Mouse (Mus musculus) hindbrain, postnatal 0 days (tissue): ENCODE data around the gene Tmem221. TPM values are rescaled to one million over a fixed set of nuclear protein-coding genes. Genes with fewer than 3 reads are reported as not detected.

ENCODE experiments used
- ATAC-seq: fragments of 200-750 bp; cut with Nextera tagmentation; 2 replicates; pipeline ENCODE4 v1.8.0; 2017; ENCODE audit warnings: mild to moderate bottlenecking, moderate TSS enrichment, moderate library complexity
- DNase-seq: peaks from one replicate; pipeline ENCODE4 v3.0.0-alpha.2; 2015; ENCODE audit warnings: low spot score
- H3K27ac ChIP-seq: fragments of 300-500 bp; sonication (generic); 2 replicates; pipeline ENCODE4 v1.5.1; 2014; ENCODE audit warnings: mild to moderate bottlenecking
- H3K27me3 ChIP-seq: fragments of 300-500 bp; sonication (generic); 2 replicates; pipeline ENCODE4 v1.6.1; 2014; ENCODE audit warnings: low read length, mixed read lengths; ENCODE audit not compliant: insufficient read depth
- H3K36me3 ChIP-seq: fragments of 300-500 bp; sonication (generic); 2 replicates; pipeline ENCODE4 v1.6.1; 2014; ENCODE audit warnings: low read length, mixed read lengths; ENCODE audit not compliant: insufficient read depth
- H3K4me1 ChIP-seq: fragments of 300-500 bp; sonication (generic); 2 replicates; pipeline ENCODE4 v1.6.1; 2014; ENCODE audit warnings: antibody characterized with exemption, low read length, mixed read lengths; ENCODE audit not compliant: insufficient read depth
- H3K4me2 ChIP-seq: fragments of 300-500 bp; sonication (generic); 2 replicates; pipeline ENCODE4 v1.6.1; 2014; ENCODE audit warnings: low read depth, mild to moderate bottlenecking, low read length, moderate library complexity, mixed read lengths
- H3K4me3 ChIP-seq: fragments of 300-500 bp; sonication (generic); 2 replicates; pipeline ENCODE4 v1.5.1; 2014; ENCODE audit warnings: low read length
- H3K9ac ChIP-seq: fragments of 300-500 bp; sonication (generic); replicated peaks from 2 replicates; pipeline ENCODE4 v1.6.1; 2014; ENCODE audit warnings: mild to moderate bottlenecking, low read length, moderate library complexity, mixed read lengths
- H3K9me3 ChIP-seq: fragments of 300-500 bp; sonication (generic); 2 replicates; pipeline ENCODE4 v1.6.1; 2016; ENCODE audit warnings: low read length, mixed read lengths
- CTCF ChIP-seq: IDR thresholded peaks from 2 replicates; pipeline ENCODE4 v1.5.1; 2016; ENCODE audit warnings: antibody characterized with exemption, control low read depth, low read depth
- WGBS: fragments of 180-500 bp; shearing (Covaris S2); extraction: QIAGEN DNeasy Blood & Tissue Kit; methylation state at CpG from one replicate; pipeline ENCODE4 v1.1.7; 2014; 5-methylcytosine and 5-hydroxymethylcytosine counted together
- polyA plus RNA-seq: library from polyadenylated mRNA; unstranded; fragments of >200 nt; fragmentation: Nextera tagmentation; extraction: Ambion mirVana; gene quantifications from 2 replicates; pipeline ENCODE4 v1.2.1, GENCODE M21; 2015
- total RNA-seq: library from RNA; depleted of rRNA; stranded (reverse); fragments of >200 nt; gene quantifications from 2 replicates; pipeline ENCODE4 v1.2.3, GENCODE M21; 2014; rRNA removed

Gene Tmem221
- 1.3 TPM in 1 of 2 replicates, not detected in the other for total RNA-seq
- 0.18 and 0.29 TPM in 2 replicates for polyA plus RNA-seq

DNA sequence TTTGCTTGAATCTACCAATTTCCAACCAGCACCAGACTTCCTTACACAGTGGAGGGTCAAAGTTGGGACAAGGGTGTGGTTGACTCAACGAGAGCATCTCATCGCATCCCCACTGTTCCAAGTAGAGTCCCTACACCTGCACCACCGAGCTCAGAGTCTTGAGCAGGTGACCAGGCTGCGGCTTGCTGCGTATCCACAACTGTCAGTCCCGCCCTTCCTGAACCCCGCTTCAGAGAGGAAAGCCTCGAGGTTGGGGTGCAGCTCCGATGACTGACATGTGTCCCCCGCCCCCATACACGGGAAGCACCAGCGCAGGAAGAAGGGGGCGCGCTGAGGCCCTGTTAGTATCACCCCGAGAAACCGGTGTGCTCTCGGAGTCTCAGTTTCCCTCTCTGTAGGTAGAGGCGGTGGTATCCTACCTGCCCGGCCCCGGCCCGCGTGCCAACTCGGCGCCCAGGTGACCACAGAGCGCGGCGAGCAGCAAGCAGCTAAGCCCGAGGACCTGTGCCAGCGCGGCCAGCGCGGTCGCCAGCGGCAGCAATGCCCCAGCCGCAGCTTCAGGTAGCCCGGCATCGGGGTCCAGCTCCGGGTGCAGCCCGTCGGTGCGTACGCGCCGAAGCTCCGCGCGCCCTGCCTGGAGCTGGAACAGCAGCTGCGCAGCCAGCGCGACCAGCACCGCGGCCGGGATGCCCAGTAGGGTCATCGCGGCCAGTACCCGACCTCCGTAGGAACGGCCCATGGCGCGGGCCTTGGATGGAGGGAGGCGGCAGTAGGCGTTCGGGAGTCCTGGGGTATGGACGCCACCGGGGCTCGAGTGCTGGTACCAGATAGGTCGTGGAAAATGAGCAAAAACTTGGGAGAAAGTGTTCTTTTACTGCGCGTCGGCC, at the start of gene Tmem221:
Tmem221 (minus strand) TSS at position 801 of the 887 bp plus-strand sequence.
- H3K9ac ChIP-seq = no peak within 1 kb of the TSS
- 5% methylated on average over 70 of the region's 70 CpGs for WGBS
- peak within 1 kb of the TSS; percentile 18 for H3K4me3 ChIP-seq
- no peak within 1 kb of the TSS for H3K27ac ChIP-seq
- H3K4me1 ChIP-seq = 0 out of 2 replicates have a peak, but pooled peaks cover 2% of the 10 kb centered on the region
- no peaks in the 10 kb centered on the region for H3K36me3 ChIP-seq
- H3K9me3 ChIP-seq = no peaks in the 10 kb centered on the region
- peak within 1 kb of the TSS; percentile 49 for H3K4me2 ChIP-seq
- TF ChIP-seq CTCF = no peak
- ATAC-seq (no peak), DNase-seq (no peak)
- H3K27me3 ChIP-seq = peaks cover 61% of the 10 kb centered on the region

- ATAC-seq (no peak), DNase-seq (no peak)
- H3K9ac ChIP-seq = no peak overlapping the region
- no peaks in the 10 kb centered on the region for H3K9me3 ChIP-seq
- H3K4me1 ChIP-seq = no peaks in the 10 kb centered on the region
- H3K36me3 ChIP-seq = no peaks in the 10 kb centered on the region
- 62% methylated on average over 7 of the region's 7 CpGs for WGBS
- H3K4me2 ChIP-seq = no peak overlapping the region
- H3K27me3 ChIP-seq = peaks cover 22% of the 10 kb centered on the region
- H3K27ac ChIP-seq = no peak overlapping the region
- H3K4me3 ChIP-seq = no peak overlapping the region
- TF ChIP-seq CTCF = no peak
These were observed 45.4 kb upstream of the Tmem221 start for GRCm38 (mm10) chr8:71604021-71604420.

- Histone ChIP-seq H3K9ac (0 out of 2 replicates have a peak overlapping the region, but pooled peaks have one; percentile 35), H3K4me3 (peak overlapping the region; percentile 27), H3K36me3 (no peaks in the 10 kb centered on the region), H3K4me1 (no peaks in the 10 kb centered on the region), H3K4me2 (peak overlapping the region; percentile 45), H3K27me3 (peaks cover 22% of the 10 kb centered on the region), H3K9me3 (no peaks in the 10 kb centered on the region), H3K27ac (peak overlapping the region; percentile 57; the same call in 1 of the 2 replicates)
- ATAC-seq = peak; percentile 77
- WGBS = 3% methylated on average over 32 of the region's 32 CpGs
- DNase-seq = peak; percentile 63
- no peak for TF ChIP-seq CTCF
These were observed 44.1 kb upstream of the Tmem221 start for GRCm38 (mm10) chr8:71602666-71603334.

DNA sequence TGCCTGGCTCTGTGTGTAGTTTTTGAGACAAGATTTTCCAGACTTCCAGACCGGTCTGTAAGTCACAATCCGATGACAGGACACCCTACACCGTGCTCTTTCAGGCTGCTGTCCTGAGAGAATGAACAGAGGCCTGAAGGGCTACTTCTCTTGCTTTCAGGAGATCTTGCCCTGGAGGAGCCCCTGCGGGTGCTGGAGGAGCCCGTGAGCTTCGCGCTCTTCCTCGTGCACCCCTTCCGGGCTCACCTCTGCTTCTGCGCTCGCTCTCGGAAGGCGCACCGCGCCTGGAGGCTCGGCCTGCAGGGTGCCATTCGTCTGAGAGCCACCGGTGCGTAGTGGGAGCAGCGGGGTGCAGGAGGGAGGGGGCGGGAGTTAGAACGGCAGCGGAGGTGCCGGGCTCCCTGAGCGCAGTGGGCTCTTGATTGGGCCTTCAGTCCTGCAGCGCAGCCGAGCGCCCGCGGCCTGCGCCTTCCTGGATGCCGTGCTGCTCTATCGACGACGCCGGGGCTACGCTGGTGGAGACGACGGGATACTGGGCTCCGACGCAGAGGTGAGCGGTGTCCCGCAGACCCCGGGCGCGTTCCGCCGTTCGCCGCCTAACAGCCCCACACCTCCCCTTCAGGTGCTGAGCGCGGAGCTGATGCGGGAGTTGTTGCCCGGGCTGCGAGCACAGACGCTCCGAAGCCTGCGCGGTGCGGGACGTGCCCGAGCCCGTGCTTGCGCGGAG, 43.4 kb upstream of the Tmem221 start:
- Histone ChIP-seq H3K9ac (0 out of 2 replicates have a peak overlapping the region, but pooled peaks have one; percentile 35), H3K4me1 (no peaks in the 10 kb centered on the region), H3K4me3 (peak overlapping the region; percentile 27), H3K36me3 (no peaks in the 10 kb centered on the region), H3K27ac (peak overlapping the region; percentile 57; the same call in 1 of the 2 replicates), H3K27me3 (peaks cover 22% of the 10 kb centered on the region), H3K9me3 (no peaks in the 10 kb centered on the region), H3K4me2 (peak overlapping the region; percentile 45)
- TF ChIP-seq CTCF = no peak
- ATAC-seq (peak; percentile 15), DNase-seq (no peak)
- 5% methylated on average over 59 of the region's 65 CpGs for WGBS

- H3K9me3 ChIP-seq = no peaks in the 10 kb centered on the region
These were observed 40.2 kb upstream of the Tmem221 start for GRCm38 (mm10) chr8:71598841-71599240.

GRCm38 (mm10) chr8:71598375-71598774, 39.7 kb upstream of the Tmem221 start:
- DNase-seq = no peak
- Histone ChIP-seq H3K27ac (no peak overlapping the region), H3K9me3 (no peaks in the 10 kb centered on the region), H3K4me2 (no peak overlapping the region), H3K4me1 (peaks cover 4% of the 10 kb centered on the region), H3K9ac (no peak overlapping the region), H3K36me3 (no peaks in the 10 kb centered on the region), H3K4me3 (no peak overlapping the region), H3K27me3 (peaks cover 19% of the 10 kb centered on the region)
- no peak for TF ChIP-seq CTCF
- no peak for ATAC-seq

More at GRCm38 (mm10) chr8:71598841-71599240, 40.2 kb upstream of the Tmem221 start:
- Histone ChIP-seq H3K4me2 (no peak overlapping the region), H3K9ac (no peak overlapping the region), H3K36me3 (no peaks in the 10 kb centered on the region), H3K27ac (no peak overlapping the region), H3K4me3 (no peak overlapping the region), H3K4me1 (peaks cover 4% of the 10 kb centered on the region; the same call in 1 of the 2 replicates), H3K27me3 (peaks cover 22% of the 10 kb centered on the region)
- no peak for ATAC-seq
- WGBS = 81% methylated on average over 5 of the region's 5 CpGs
- DNase-seq = no peak
- no peak for TF ChIP-seq CTCF
